Mouse (Mus musculus) forebrain, embryonic 11.5 days (tissue): ENCODE results near the gene Nop56. TPM values are rescaled to one million over a fixed set of nuclear protein-coding genes. Genes with fewer than 3 reads are reported as not detected.

Source experiments
- ATAC-seq: fragments of 200-750 bp; cut with Nextera tagmentation; replicated peaks from 2 replicates; pipeline ENCODE4 v1.8.0; 2017; ENCODE audit warnings: moderate TSS enrichment; ENCODE audit not compliant: low FRiP score
- DNase-seq: peaks from one replicate; pipeline ENCODE4 v3.0.0-alpha.2; 2017; ENCODE audit warnings: low spot score
- H3K27ac ChIP-seq: fragments of 300-500 bp; sonication (generic); 2 replicates; pipeline ENCODE4 v1.5.1; 2014; ENCODE audit warnings: low read depth, low read length
- H3K27me3 ChIP-seq: fragments of 300-500 bp; sonication (generic); 2 replicates; pipeline ENCODE4 v1.6.1; 2014; ENCODE audit warnings: mild to moderate bottlenecking, low read length, mixed read lengths; ENCODE audit not compliant: control insufficient read depth, insufficient read depth
- H3K36me3 ChIP-seq: fragments of 300-500 bp; sonication (generic); 2 replicates; pipeline ENCODE4 v1.6.1; 2014; ENCODE audit warnings: mild to moderate bottlenecking, low read length, moderate library complexity, mixed read lengths; ENCODE audit not compliant: control insufficient read depth, insufficient read depth
- H3K4me1 ChIP-seq: fragments of 300-500 bp; sonication (generic); replicated peaks from 2 replicates; pipeline ENCODE4 v1.6.1; 2014; ENCODE audit warnings: low read length, mixed read lengths; ENCODE audit not compliant: control insufficient read depth, insufficient read depth
- H3K4me2 ChIP-seq: fragments of 300-500 bp; sonication (generic); 2 replicates; pipeline ENCODE4 v1.6.1; 2014; ENCODE audit warnings: low read depth, mild to moderate bottlenecking, low read length, moderate library complexity, mixed read lengths; ENCODE audit not compliant: severe bottlenecking
- H3K4me3 ChIP-seq: fragments of 300-500 bp; sonication (generic); 2 replicates; pipeline ENCODE4 v1.5.1; 2014; ENCODE audit warnings: low read depth, low read length
- H3K9ac ChIP-seq: fragments of 300-500 bp; sonication (generic); 2 replicates; pipeline ENCODE4 v1.6.1; 2014; ENCODE audit warnings: low read length
- H3K9me3 ChIP-seq: fragments of 300-500 bp; sonication (generic); 2 replicates; pipeline ENCODE4 v1.6.1; 2016; ENCODE audit warnings: low read length, mixed read lengths; ENCODE audit not compliant: control insufficient read depth
- WGBS: fragments of 180-500 bp; shearing (Covaris S2); extraction: QIAGEN DNeasy Blood & Tissue Kit; methylation state at CpG from one replicate; pipeline ENCODE4 v1.1.7; 2014; 5-methylcytosine and 5-hydroxymethylcytosine counted together
- polyA plus RNA-seq: library from polyadenylated mRNA; unstranded; fragments of >200 nt; fragmentation: Nextera tagmentation; extraction: Ambion mirVana; gene quantifications from 2 replicates; pipeline ENCODE4 v1.2.1, GENCODE M21; 2014

The Nop56 gene
- polyA plus RNA-seq, 1 experiment from 2014 or later = 381 TPM

GRCm38 (mm10) chr2:130303014-130303413, 28.8 kb downstream of the Nop56 start:
- H3K27ac ChIP-seq = no peak overlapping the region
- H3K4me2 ChIP-seq = no peak overlapping the region
- DNase-seq (no peak), ATAC-seq (no peak)
- H3K4me1 ChIP-seq = no peaks in the 10 kb centered on the region
- 49% methylated on average over 4 of the region's 4 CpGs for WGBS
- H3K9me3 ChIP-seq = no peaks in the 10 kb centered on the region
- H3K4me3 ChIP-seq = no peak overlapping the region
- no peak overlapping the region for H3K9ac ChIP-seq
- no peaks in the 10 kb centered on the region for H3K36me3 ChIP-seq
- H3K27me3 ChIP-seq = no peaks in the 10 kb centered on the region

GRCm38 (mm10) chr2:130327057-130327456, 52.8 kb downstream of the Nop56 start:
- Histone ChIP-seq H3K9ac (no peak overlapping the region), H3K4me3 (no peak overlapping the region), H3K27me3 (no peaks in the 10 kb centered on the region), H3K36me3 (no peaks in the 10 kb centered on the region), H3K9me3 (no peaks in the 10 kb centered on the region), H3K4me1 (no peaks in the 10 kb centered on the region), H3K4me2 (no peak overlapping the region), H3K27ac (no peak overlapping the region)
- DNase-seq (no peak), ATAC-seq (no peak)
- 65% methylated on average over 1 of the region's 1 CpGs for WGBS

Other genes starting within 250 kb of the Nop56 start
- gene Tgm6, start 162.0 kb upstream of the Nop56 start, polyA plus RNA-seq = not detected in 2 replicates
- gene Snrpb, start 95.0 kb upstream of the Nop56 start, polyA plus RNA-seq = 733 and 765 TPM in 2 replicates
- 0.05 TPM in 1 of 2 replicates, not detected in the other for gene Tmc2, start 79.2 kb upstream of the Nop56 start, polyA plus RNA-seq
- gene Idh3b, start 10.1 kb downstream of the Nop56 start, polyA plus RNA-seq = 138 and 158 TPM in 2 replicates
- 2.5 and 2.8 TPM in 2 replicates for gene Ebf4, start 20.7 kb downstream of the Nop56 start, polyA plus RNA-seq
- gene Cpxm1, start 123.1 kb downstream of the Nop56 start, polyA plus RNA-seq = 27.1 and 29.9 TPM in 2 replicates
- gene Gm28372, start 130.8 kb downstream of the Nop56 start, polyA plus RNA-seq = not detected in 2 replicates
- gene 1700020A23Rik, start 130.8 kb downstream of the Nop56 start, polyA plus RNA-seq = not detected in 2 replicates
- gene Tmem239, start 132.0 kb downstream of the Nop56 start, polyA plus RNA-seq = not detected in 2 replicates
- 95.8 and 103 TPM in 2 replicates for gene Vps16, start 149.9 kb downstream of the Nop56 start, polyA plus RNA-seq
- 9.6 and 12.2 TPM in 2 replicates for gene Pced1a, start 150.3 kb downstream of the Nop56 start, polyA plus RNA-seq
- gene Ptpra, start 175.8 kb downstream of the Nop56 start, polyA plus RNA-seq = 116 and 128 TPM in 2 replicates